Mouse (Mus musculus): ENCODE data around the gene Gm42906.

- TF ChIP-seq CTCF (IDR thresholded peaks at IDR 0.05; ENCODE audit: extremely low read depth, insufficient read length, insufficient replicate concordance, low read depth, low read length) (no peak), POLR2A (IDR thresholded peaks at IDR 0.05; ENCODE audit: low read depth, low read length) (no peak)
Measured at GRCm38 (mm10) chr5:151210060-151210459, 217.9 kb downstream of the Gm42906 start.
